Mouse (Mus musculus): Measurements from ENCODE around the gene Lrmda.

The Lrmda gene

GRCm38 (mm10) chr14:22037498-22038131 is 18.1 kb downstream of the Lrmda start:
- no peak for DNase-seq (ENCODE audit: extremely low spot score, low read depth, low spot score)

DNA sequence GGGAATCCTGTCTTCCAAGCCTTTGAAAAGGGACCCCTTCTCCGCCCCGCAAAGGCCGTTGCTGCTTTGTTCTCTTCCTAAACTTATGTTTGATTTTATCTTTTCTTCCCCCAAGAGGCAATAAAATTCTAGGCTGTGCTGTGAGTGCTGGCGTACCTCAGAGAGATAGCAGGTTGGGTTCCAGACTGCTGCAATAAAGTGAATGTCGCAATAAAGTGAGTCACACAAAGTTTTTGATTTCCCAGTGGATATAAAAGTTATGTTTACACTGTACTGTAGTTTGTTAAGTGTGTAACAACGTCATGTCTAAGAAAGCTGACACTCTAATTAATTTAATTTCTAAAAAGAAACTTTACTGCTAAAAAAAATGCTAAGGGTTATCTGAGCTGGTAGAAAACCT is 22.6 kb downstream of the Lrmda start:
- no peak for DNase-seq (ENCODE audit: extremely low spot score, low read depth, low spot score)

DNA sequence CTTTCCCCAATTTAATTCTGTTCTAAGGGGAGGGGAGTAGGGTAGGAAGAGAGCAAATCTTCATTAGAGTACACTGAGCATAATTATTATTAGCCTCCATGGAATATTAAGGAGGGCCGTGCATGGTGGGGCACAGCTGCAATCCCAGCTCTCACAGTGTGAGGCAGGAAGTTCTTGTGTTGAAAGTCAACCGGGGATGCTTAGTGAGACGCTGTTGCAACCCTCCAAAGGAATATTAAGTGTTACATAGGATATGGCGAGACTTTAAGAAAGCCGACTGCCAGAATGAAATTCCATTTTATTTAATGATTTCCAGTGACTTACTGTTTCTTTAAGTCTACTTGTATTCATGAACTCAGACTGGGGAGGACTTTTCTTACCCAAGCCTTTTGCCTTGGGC is 23.9 kb downstream of the Lrmda start:
- no peak for DNase-seq (ENCODE audit: extremely low spot score, low read depth, low spot score)

- no peak for DNase-seq (ENCODE audit: extremely low spot score, low read depth, low spot score)
These were observed 26.8 kb downstream of the Lrmda start for GRCm38 (mm10) chr14:22046262-22046856.

- peak; percentile 79 for DNase-seq (ENCODE audit: extremely low spot score, low read depth, low spot score)
These were observed 28.8 kb downstream of the Lrmda start for GRCm38 (mm10) chr14:22048068-22048899.

DNA sequence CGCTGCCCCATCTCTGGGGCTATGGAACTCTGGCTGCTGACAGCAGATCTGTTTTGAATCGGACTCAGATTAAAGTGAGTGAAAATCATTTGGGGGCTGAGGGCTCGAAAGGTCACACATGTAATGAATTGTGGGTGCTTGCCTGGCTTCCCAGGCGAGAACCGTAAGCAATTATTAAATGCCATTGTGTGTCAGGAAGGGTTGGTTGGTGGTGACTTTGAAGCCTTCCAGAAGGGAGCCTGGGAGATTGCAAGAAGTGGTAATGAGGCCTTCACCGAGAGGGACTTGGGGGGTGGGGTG is 29.3 kb downstream of the Lrmda start:
- DNase-seq (ENCODE audit: extremely low spot score, low read depth, low spot score): peak; percentile 90

DNA sequence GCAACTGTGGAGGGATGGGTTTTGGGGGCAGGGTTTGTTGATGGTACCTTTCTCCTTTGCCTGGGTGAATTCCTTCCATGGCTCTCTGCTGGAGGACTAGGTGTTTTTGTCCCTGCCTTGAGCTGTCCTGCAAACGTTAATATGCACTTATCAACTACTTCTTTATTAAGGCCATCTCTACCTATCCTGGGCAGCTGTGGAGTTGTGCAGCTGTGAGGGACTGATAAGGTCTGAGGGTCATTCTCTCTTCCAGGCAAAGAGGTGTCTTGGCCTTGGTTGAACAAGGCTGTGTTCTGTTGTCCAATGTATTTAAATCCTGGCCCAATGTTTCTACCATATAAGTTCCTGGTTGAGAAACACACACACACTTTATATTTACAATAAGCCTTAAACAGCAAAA is 29.8 kb downstream of the Lrmda start:
- peak; percentile 22 for DNase-seq (ENCODE audit: extremely low spot score, low read depth, low spot score)

DNA sequence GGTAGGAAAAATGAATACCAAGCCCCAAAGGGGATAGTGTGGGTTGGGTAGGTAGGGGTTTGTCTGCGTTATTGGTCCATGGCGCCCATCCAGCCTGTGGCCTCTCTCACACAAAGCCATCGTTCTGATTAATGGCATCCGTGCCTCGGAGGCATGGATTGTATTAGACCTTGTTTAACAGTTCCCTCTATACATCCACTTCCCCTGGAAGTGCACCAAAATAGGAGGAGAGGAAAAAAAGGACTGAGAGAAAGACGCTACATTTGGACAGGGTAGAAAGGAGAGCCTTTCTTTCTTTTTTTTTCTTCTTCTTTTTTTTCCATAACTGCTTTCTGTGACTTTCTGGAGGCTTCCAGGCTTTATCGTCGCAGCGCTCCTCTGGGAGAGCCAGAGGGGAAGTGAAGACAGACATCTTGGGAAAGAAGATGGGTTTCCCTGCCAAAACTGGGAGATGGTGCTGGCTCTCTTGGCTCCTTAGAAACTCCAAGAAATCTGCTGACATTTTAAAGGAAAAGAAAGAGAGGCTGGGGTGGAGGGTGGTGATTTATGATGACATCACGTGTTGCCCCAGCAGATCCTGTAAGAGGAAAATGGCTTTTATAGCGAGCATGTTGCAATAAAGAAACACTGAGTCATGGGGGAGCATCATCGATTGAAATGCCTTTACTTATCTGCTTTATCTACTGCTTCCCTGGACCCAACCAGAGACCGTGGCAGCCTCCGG is 32.6 kb downstream of the Lrmda start:
- DNase-seq (ENCODE audit: extremely low spot score, low read depth, low spot score): no peak

- DNase-seq (ENCODE audit: extremely low spot score, low read depth, low spot score): no peak
These were observed 36.1 kb downstream of the Lrmda start for GRCm38 (mm10) chr14:22055630-22056029.

DNA sequence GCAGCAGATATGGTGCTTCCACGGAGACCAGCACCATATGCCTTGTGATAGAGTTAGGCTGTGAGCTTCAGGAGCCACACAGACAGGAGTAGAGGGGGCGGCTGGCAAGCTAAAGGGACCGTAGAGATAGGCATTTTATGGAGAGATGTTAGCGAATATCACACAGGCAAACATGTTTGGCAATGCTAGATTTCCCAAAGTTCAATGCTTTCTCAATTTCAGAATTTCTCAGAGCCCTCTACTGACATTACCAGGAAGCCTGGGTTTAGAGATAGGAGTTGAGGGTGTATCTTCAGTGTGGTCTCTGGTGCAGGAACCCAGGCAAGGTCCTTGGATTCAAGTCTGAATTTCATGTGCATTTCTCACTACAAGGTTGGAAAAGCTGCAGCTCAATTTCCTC is 36.7 kb downstream of the Lrmda start:
- no peak for DNase-seq (ENCODE audit: extremely low spot score, low read depth, low spot score)

GRCm38 (mm10) chr14:22058729-22059128 is 39.2 kb downstream of the Lrmda start:
- no peak for DNase-seq (ENCODE audit: extremely low spot score, low read depth, low spot score)

- no peak for DNase-seq (ENCODE audit: extremely low spot score, low read depth, low spot score)
These were observed 39.9 kb downstream of the Lrmda start for GRCm38 (mm10) chr14:22059348-22059861.

GRCm38 (mm10) chr14:22060787-22061186 is 41.3 kb downstream of the Lrmda start:
- no peak for DNase-seq (ENCODE audit: extremely low spot score, low read depth, low spot score)

- DNase-seq (ENCODE audit: extremely low spot score, low read depth, low spot score): no peak
These were observed 42.8 kb downstream of the Lrmda start for GRCm38 (mm10) chr14:22062117-22062855.

DNA sequence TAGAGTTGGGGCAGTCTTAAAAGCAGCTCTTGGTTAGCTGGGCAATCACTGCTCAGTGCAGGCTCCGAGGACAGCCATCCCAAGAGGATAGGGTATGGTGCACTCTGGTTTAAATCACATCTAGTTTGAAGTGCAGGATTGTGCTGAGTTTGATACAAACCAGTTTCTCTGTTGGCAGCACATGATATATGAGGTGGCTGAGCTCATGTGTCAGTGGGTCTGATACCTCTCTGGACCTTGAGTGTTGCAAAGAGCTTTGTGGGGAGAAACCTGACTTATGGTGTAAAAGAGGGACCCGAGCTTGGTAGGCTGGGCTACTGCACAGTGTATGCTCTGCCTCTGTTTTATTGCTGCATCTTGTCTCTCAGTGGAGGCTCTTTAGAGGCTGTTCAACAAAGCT is 49.7 kb downstream of the Lrmda start:
- DNase-seq (ENCODE audit: extremely low spot score, low read depth, low spot score): no peak

- DNase-seq (ENCODE audit: extremely low spot score, low read depth, low spot score): no peak
These were observed 53.9 kb downstream of the Lrmda start for GRCm38 (mm10) chr14:22073385-22073784.

GRCm38 (mm10) chr14:22074229-22074628 is 54.7 kb downstream of the Lrmda start:
- no peak for DNase-seq (ENCODE audit: extremely low spot score, low read depth, low spot score)

GRCm38 (mm10) chr14:22083931-22084330 is 64.4 kb downstream of the Lrmda start:
- no peak for DNase-seq (ENCODE audit: extremely low spot score, low read depth, low spot score)

- no peak for DNase-seq (ENCODE audit: extremely low spot score, low read depth, low spot score)
These were observed 65.9 kb downstream of the Lrmda start for GRCm38 (mm10) chr14:22085411-22085810.

GRCm38 (mm10) chr14:22088604-22089003 is 69.1 kb downstream of the Lrmda start:
- DNase-seq (ENCODE audit: extremely low spot score, low read depth, low spot score): no peak

DNA sequence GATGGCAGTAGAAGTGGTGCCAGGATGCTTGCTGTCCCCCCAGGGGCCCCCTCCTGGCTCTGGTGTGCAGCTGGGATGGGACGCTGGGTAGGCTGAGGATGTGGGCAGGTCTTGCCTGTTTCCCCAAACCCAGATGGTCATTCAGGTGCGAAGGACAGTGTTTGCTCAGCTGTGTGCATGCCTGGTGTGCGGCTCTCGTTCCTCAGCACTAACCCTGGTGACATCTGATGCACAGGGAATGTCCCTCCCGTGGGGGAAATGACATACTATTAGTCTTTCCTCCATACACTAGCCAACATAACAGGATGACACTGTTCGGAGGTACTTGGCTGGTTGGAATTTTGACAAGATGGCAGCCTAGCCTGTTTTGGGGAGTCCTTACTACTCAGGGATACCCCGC is 69.8 kb downstream of the Lrmda start:
- no peak for DNase-seq (ENCODE audit: extremely low spot score, low read depth, low spot score)

All from hindlimb bud, embryonic 11.5 days (tissue).